Mouse (Mus musculus) midbrain, embryonic 12.5 days (tissue): Measurements from ENCODE around the gene Slc7a6os. TPM values are rescaled to one million over a fixed set of nuclear protein-coding genes. Genes with fewer than 3 reads are reported as not detected.

Experiments used
- ATAC-seq: fragments of 200-750 bp; cut with Nextera tagmentation; 2 replicates; pipeline ENCODE4 v1.8.0; 2017; ENCODE audit warnings: low read depth, moderate TSS enrichment, moderate library complexity; ENCODE audit not compliant: low FRiP score
- H3K27ac ChIP-seq: fragments of 300-500 bp; sonication (generic); replicated peaks from 2 replicates; pipeline ENCODE4 v1.5.1; 2016; ENCODE audit warnings: mild to moderate bottlenecking
- H3K27me3 ChIP-seq: fragments of 300-500 bp; sonication (generic); 2 replicates; pipeline ENCODE4 v1.6.1; 2016; ENCODE audit warnings: mild to moderate bottlenecking
- H3K36me3 ChIP-seq: fragments of 300-500 bp; sonication (generic); 2 replicates; pipeline ENCODE4 v1.6.1; 2016
- H3K4me1 ChIP-seq: fragments of 300-500 bp; sonication (generic); 2 replicates; pipeline ENCODE4 v1.6.1; 2016
- H3K4me2 ChIP-seq: fragments of 300-500 bp; sonication (generic); replicated peaks from 2 replicates; pipeline ENCODE4 v1.6.1; 2016; ENCODE audit warnings: mild to moderate bottlenecking, moderate library complexity
- H3K4me3 ChIP-seq: fragments of 300-500 bp; sonication (generic); 2 replicates; pipeline ENCODE4 v1.5.1; 2016; ENCODE audit warnings: mild to moderate bottlenecking
- H3K9ac ChIP-seq: fragments of 300-500 bp; sonication (generic); replicated peaks from 2 replicates; pipeline ENCODE4 v1.6.1; 2016; ENCODE audit warnings: mild to moderate bottlenecking, moderate library complexity
- H3K9me3 ChIP-seq: fragments of 300-500 bp; sonication (generic); 2 replicates; pipeline ENCODE4 v1.6.1; 2016; ENCODE audit warnings: mild to moderate bottlenecking
- WGBS: fragments of 180-500 bp; shearing (Covaris S2); methylation state at CpG from one replicate; pipeline ENCODE4 v1.1.7; 2016; 5-methylcytosine and 5-hydroxymethylcytosine counted together
- polyA plus RNA-seq: library from polyadenylated mRNA; unstranded; fragments of >200 nt; fragmentation: Nextera tagmentation; extraction: Ambion mirVana; gene quantifications from 2 replicates; pipeline ENCODE4 v1.2.1, GENCODE M21; 2016

Gene Slc7a6os
- polyA plus RNA-seq, result 36.6 and 39.4 TPM in 2 replicates

- Histone ChIP-seq H3K4me1 (peaks cover 14% of the 10 kb centered on the region), H3K36me3 (peaks cover 40% of the 10 kb centered on the region), H3K9me3 (no peaks in the 10 kb centered on the region), H3K4me2 (peak within 1 kb of the TSS; percentile 87), H3K9ac (peak within 1 kb of the TSS; percentile 90), H3K4me3 (peak within 1 kb of the TSS; percentile 83), H3K27me3 (no peaks in the 10 kb centered on the region), H3K27ac (peak within 1 kb of the TSS; percentile 92)
- ATAC-seq, result peak; percentile 96
- WGBS, result under 1% methylated on average over 52 of the region's 52 CpGs
These were observed at the start of gene Slc7a6os, which contains the start of gene Prmt7 for GRCm38 (mm10) chr8:106210821-106211345. TSS of gene Slc7a6os (minus strand) at chr8:106210935. TSS of gene Prmt7 (plus strand) at chr8:106210936.

GRCm38 (mm10) chr8:106259579-106260255 is 49.0 kb upstream of the Slc7a6os start:
- Histone ChIP-seq H3K27me3 (no peaks in the 10 kb centered on the region), H3K27ac (no peak overlapping the region), H3K9me3 (no peaks in the 10 kb centered on the region), H3K4me3 (no peak overlapping the region), H3K4me2 (no peak overlapping the region), H3K9ac (no peak overlapping the region), H3K36me3 (peaks cover 65% of the 10 kb centered on the region), H3K4me1 (no peaks in the 10 kb centered on the region)
- 93% methylated on average over 10 of the region's 10 CpGs for WGBS
- ATAC-seq, result no peak

- Histone ChIP-seq H3K4me2 (no peak overlapping the region), H3K4me1 (no peaks in the 10 kb centered on the region), H3K4me3 (no peak overlapping the region), H3K36me3 (peaks cover 71% of the 10 kb centered on the region), H3K27ac (no peak overlapping the region), H3K9ac (no peak overlapping the region), H3K27me3 (no peaks in the 10 kb centered on the region), H3K9me3 (no peaks in the 10 kb centered on the region)
- no peak for ATAC-seq
- 42% methylated on average over 1 of the region's 1 CpGs for whole genome bisulfite sequencing
These were observed 47.4 kb upstream of the Slc7a6os start for GRCm38 (mm10) chr8:106258169-106258568.

GRCm38 (mm10) chr8:106250186-106250585 is 39.5 kb upstream of the Slc7a6os start:
- Histone ChIP-seq H3K4me1 (no peaks in the 10 kb centered on the region), H3K9me3 (no peaks in the 10 kb centered on the region), H3K4me2 (no peak overlapping the region), H3K9ac (no peak overlapping the region), H3K36me3 (peaks cover 95% of the 10 kb centered on the region), H3K4me3 (no peak overlapping the region), H3K27me3 (no peaks in the 10 kb centered on the region), H3K27ac (no peak overlapping the region; the same call in 1 of the 2 replicates)
- no peak for ATAC-seq
- WGBS, result 64% methylated on average over 4 of the region's 4 CpGs

- H3K9me3 ChIP-seq, result no peaks in the 10 kb centered on the region
- H3K9ac ChIP-seq, result no peak overlapping the region
- no peak overlapping the region for H3K4me2 ChIP-seq
- no peak overlapping the region for H3K4me3 ChIP-seq
- no peak overlapping the region for H3K27ac ChIP-seq
- no peak for ATAC-seq
- no peaks in the 10 kb centered on the region for H3K4me1 ChIP-seq
- 98% methylated on average over 5 of the region's 5 CpGs for WGBS
- no peaks in the 10 kb centered on the region for H3K27me3 ChIP-seq
- H3K36me3 ChIP-seq, result peaks cover 79% of the 10 kb centered on the region
These were observed 26.4 kb upstream of the Slc7a6os start for GRCm38 (mm10) chr8:106237106-106237505.

- no peak for ATAC-seq
- 94% methylated on average over 17 of the region's 17 CpGs for WGBS
These were observed 24.0 kb upstream of the Slc7a6os start for GRCm38 (mm10) chr8:106234567-106235261.

GRCm38 (mm10) chr8:106232751-106233150 is 22.0 kb upstream of the Slc7a6os start:
- Histone ChIP-seq H3K4me3 (no peak overlapping the region), H3K4me2 (no peak overlapping the region), H3K36me3 (peaks cover 72% of the 10 kb centered on the region), H3K9ac (no peak overlapping the region), H3K9me3 (no peaks in the 10 kb centered on the region), H3K27ac (no peak overlapping the region), H3K4me1 (no peaks in the 10 kb centered on the region), H3K27me3 (no peaks in the 10 kb centered on the region)
- 83% methylated on average over 3 of the region's 3 CpGs for WGBS
- ATAC-seq, result no peak

More at GRCm38 (mm10) chr8:106234567-106235261, 24.0 kb upstream of the Slc7a6os start:
- no peaks in the 10 kb centered on the region for H3K9me3 ChIP-seq
- H3K4me2 ChIP-seq, result no peak overlapping the region
- H3K9ac ChIP-seq, result no peak overlapping the region
- H3K4me3 ChIP-seq, result no peak overlapping the region
- H3K4me1 ChIP-seq, result no peaks in the 10 kb centered on the region
- H3K36me3 ChIP-seq, result peaks cover 73% of the 10 kb centered on the region
- no peak overlapping the region for H3K27ac ChIP-seq
- no peaks in the 10 kb centered on the region for H3K27me3 ChIP-seq

- H3K9me3 ChIP-seq, result no peaks in the 10 kb centered on the region
- WGBS, result 91% methylated on average over 7 of the region's 7 CpGs
- no peaks in the 10 kb centered on the region for H3K27me3 ChIP-seq
- H3K9ac ChIP-seq, result no peak overlapping the region
- H3K36me3 ChIP-seq, result peaks cover 68% of the 10 kb centered on the region
- ATAC-seq, result no peak
- no peak overlapping the region for H3K4me2 ChIP-seq
- no peak overlapping the region for H3K27ac ChIP-seq
- no peak overlapping the region for H3K4me3 ChIP-seq
- H3K4me1 ChIP-seq, result no peaks in the 10 kb centered on the region
These were observed 20.8 kb upstream of the Slc7a6os start for GRCm38 (mm10) chr8:106231536-106231935.

- no peak overlapping the region for H3K9ac ChIP-seq
- H3K9me3 ChIP-seq, result no peaks in the 10 kb centered on the region
- H3K4me1 ChIP-seq, result no peaks in the 10 kb centered on the region
- ATAC-seq, result no peak
- H3K4me2 ChIP-seq, result no peak overlapping the region
- no peaks in the 10 kb centered on the region for H3K27me3 ChIP-seq
- peaks cover 66% of the 10 kb centered on the region for H3K36me3 ChIP-seq
- H3K27ac ChIP-seq, result no peak overlapping the region
- 47% methylated on average over 9 of the region's 9 CpGs for WGBS
- no peak overlapping the region for H3K4me3 ChIP-seq
These were observed 15.9 kb upstream of the Slc7a6os start for GRCm38 (mm10) chr8:106226589-106226988.

GRCm38 (mm10) chr8:106219620-106220019 is 8.9 kb upstream of the Slc7a6os start:
- Histone ChIP-seq H3K4me2 (no peak overlapping the region), H3K4me1 (no peaks in the 10 kb centered on the region), H3K4me3 (no peak overlapping the region), H3K36me3 (peaks cover 82% of the 10 kb centered on the region), H3K9ac (no peak overlapping the region), H3K9me3 (no peaks in the 10 kb centered on the region), H3K27me3 (no peaks in the 10 kb centered on the region), H3K27ac (no peak overlapping the region)
- ATAC-seq, result no peak
- 96% methylated on average over 3 of the region's 3 CpGs for WGBS

- no peak for ATAC-seq
These were observed 3.2 kb upstream of the Slc7a6os start for GRCm38 (mm10) chr8:106213959-106214358.

GRCm38 (mm10) chr8:106211421-106211820 is 686 bp upstream of the Slc7a6os start:
- ATAC-seq, result 0 out of 2 replicates have a peak, but pooled peaks have one; percentile 4
- Histone ChIP-seq H3K27ac (peak overlapping the region; percentile 92), H3K4me2 (peak overlapping the region; percentile 87), H3K27me3 (no peaks in the 10 kb centered on the region), H3K9ac (peak overlapping the region; percentile 90), H3K9me3 (no peaks in the 10 kb centered on the region), H3K4me3 (peak overlapping the region; percentile 83), H3K36me3 (peaks cover 43% of the 10 kb centered on the region), H3K4me1 (peaks cover 14% of the 10 kb centered on the region)
- WGBS, result 5% methylated on average over 13 of the region's 13 CpGs

More at GRCm38 (mm10) chr8:106213959-106214358, 3.2 kb upstream of the Slc7a6os start:
- no peak overlapping the region for H3K4me3 ChIP-seq
- no peak overlapping the region for H3K9ac ChIP-seq
- peaks cover 55% of the 10 kb centered on the region for H3K36me3 ChIP-seq
- H3K9me3 ChIP-seq, result no peaks in the 10 kb centered on the region
- WGBS, result 91% methylated on average over 3 of the region's 3 CpGs
- peaks cover 14% of the 10 kb centered on the region for H3K4me1 ChIP-seq
- no peak overlapping the region for H3K27ac ChIP-seq
- no peak overlapping the region for H3K4me2 ChIP-seq
- no peaks in the 10 kb centered on the region for H3K27me3 ChIP-seq
